Mouse (Mus musculus) hindbrain, embryonic 15.5 days (tissue): ENCODE data around the gene Gm11146. TPM values are rescaled to one million over a fixed set of nuclear protein-coding genes. Genes with fewer than 3 reads are reported as not detected.
A peak's percentile ranks its signal among the peaks of the same experiment; 100 is the strongest.

ENCODE experiments used
- ATAC-seq: fragments of 200-750 bp; cut with Nextera tagmentation; 2 replicates; pipeline ENCODE4 v1.8.0; 2017; ENCODE audit warnings: low read depth, moderate number of reproducible peaks, moderate TSS enrichment; ENCODE audit not compliant: low FRiP score
- H3K27ac ChIP-seq: fragments of 300-500 bp; sonication (generic); replicated peaks from 2 replicates; pipeline ENCODE4 v1.5.1; 2015; ENCODE audit warnings: mild to moderate bottlenecking, inconsistent platforms
- H3K27me3 ChIP-seq: fragments of 300-500 bp; sonication (generic); 2 replicates; pipeline ENCODE4 v1.6.1; 2015; ENCODE audit warnings: control low read depth, inconsistent platforms
- H3K36me3 ChIP-seq: fragments of 300-500 bp; sonication (generic); 2 replicates; pipeline ENCODE4 v1.6.1; 2015; ENCODE audit warnings: control low read depth, inconsistent platforms
- H3K4me1 ChIP-seq: fragments of 300-500 bp; sonication (generic); replicated peaks from 2 replicates; pipeline ENCODE4 v1.6.1; 2015; ENCODE audit warnings: control low read depth, inconsistent platforms
- H3K4me2 ChIP-seq: fragments of 300-500 bp; sonication (generic); 2 replicates; pipeline ENCODE4 v1.6.1; 2015; ENCODE audit warnings: moderate library complexity, mild to moderate bottlenecking, inconsistent platforms
- H3K4me3 ChIP-seq: fragments of 300-500 bp; sonication (generic); 2 replicates; pipeline ENCODE4 v1.5.1; 2015; ENCODE audit warnings: mild to moderate bottlenecking, inconsistent platforms
- H3K9ac ChIP-seq: fragments of 300-500 bp; sonication (generic); 2 replicates; pipeline ENCODE4 v1.6.1; 2015; ENCODE audit warnings: inconsistent platforms
- H3K9me3 ChIP-seq: fragments of 300-500 bp; sonication (generic); 2 replicates; pipeline ENCODE4 v1.6.1; 2016; ENCODE audit warnings: control low read depth, inconsistent platforms
- WGBS: fragments of 180-500 bp; shearing (Covaris S2); methylation state at CpG from one replicate; pipeline ENCODE4 v1.1.7; 2015; 5-methylcytosine and 5-hydroxymethylcytosine counted together
- polyA plus RNA-seq: library from polyadenylated mRNA; unstranded; fragments of >200 nt; fragmentation: Nextera tagmentation; extraction: Ambion mirVana; gene quantifications from 2 replicates; pipeline ENCODE4 v1.2.1, GENCODE M21; 2015

The Gm11146 gene
- polyA plus RNA-seq, result not detected in 2 replicates

- ATAC-seq, result no peak
- peaks cover 7% of the 10 kb centered on the region for H3K4me1 ChIP-seq
- WGBS, result 76% methylated on average over 1 of the region's 1 CpGs
- no peaks in the 10 kb centered on the region for H3K9me3 ChIP-seq
- no peaks in the 10 kb centered on the region for H3K27me3 ChIP-seq
- H3K36me3 ChIP-seq, result peaks cover 5% of the 10 kb centered on the region; the same call in 1 of the 2 replicates
- no peak within 1 kb of the TSS for H3K27ac ChIP-seq
- no peak within 1 kb of the TSS for H3K4me2 ChIP-seq
- no peak within 1 kb of the TSS for H3K4me3 ChIP-seq
- H3K9ac ChIP-seq, result no peak within 1 kb of the TSS
These were observed at the start of gene Gm11146 for GRCm38 (mm10) chr16:77601994-77602393. Gm11146 (minus strand) TSS chr16:77602094.

GRCm38 (mm10) chr16:77650596-77650995, 48.7 kb upstream of the Gm11146 start:
- no peaks in the 10 kb centered on the region for H3K9me3 ChIP-seq
- 53% methylated on average over 1 of the region's 1 CpGs for WGBS
- peaks cover 14% of the 10 kb centered on the region for H3K4me1 ChIP-seq
- no peak overlapping the region for H3K9ac ChIP-seq
- H3K27ac ChIP-seq, result peak overlapping the region; percentile 63
- H3K4me3 ChIP-seq, result no peak overlapping the region
- no peaks in the 10 kb centered on the region for H3K27me3 ChIP-seq
- no peak overlapping the region for H3K4me2 ChIP-seq
- no peak for ATAC-seq
- H3K36me3 ChIP-seq, result no peaks in the 10 kb centered on the region

DNA sequence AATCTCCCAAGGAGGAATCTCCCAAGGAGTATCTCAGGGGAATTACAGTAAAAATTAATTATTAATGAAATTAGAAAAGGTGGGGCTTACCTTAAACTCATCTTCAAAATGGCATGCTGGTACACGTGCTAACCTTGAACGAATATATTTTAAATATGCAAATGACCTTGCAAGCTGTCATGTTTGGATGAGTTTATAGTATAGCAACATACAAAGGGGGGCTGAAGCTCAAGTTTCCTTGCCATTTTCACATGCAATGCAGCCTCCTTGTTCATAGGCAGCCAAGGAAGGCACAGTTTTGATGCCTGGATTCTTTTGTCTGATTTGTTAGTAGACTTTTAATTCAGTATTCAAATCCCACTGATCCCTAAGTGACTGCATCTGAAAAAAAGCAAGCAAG, 47.1 kb upstream of the Gm11146 start:
- ATAC-seq, result no peak
- Histone ChIP-seq H3K36me3 (no peaks in the 10 kb centered on the region), H3K4me2 (peak overlapping the region; percentile 35), H3K27me3 (no peaks in the 10 kb centered on the region), H3K9me3 (no peaks in the 10 kb centered on the region), H3K27ac (peak overlapping the region; percentile 83), H3K4me1 (peaks cover 14% of the 10 kb centered on the region), H3K9ac (0 out of 2 replicates have a peak overlapping the region, but pooled peaks have one; percentile 22), H3K4me3 (no peak overlapping the region)
- 9% methylated on average over 2 of the region's 2 CpGs for WGBS

DNA sequence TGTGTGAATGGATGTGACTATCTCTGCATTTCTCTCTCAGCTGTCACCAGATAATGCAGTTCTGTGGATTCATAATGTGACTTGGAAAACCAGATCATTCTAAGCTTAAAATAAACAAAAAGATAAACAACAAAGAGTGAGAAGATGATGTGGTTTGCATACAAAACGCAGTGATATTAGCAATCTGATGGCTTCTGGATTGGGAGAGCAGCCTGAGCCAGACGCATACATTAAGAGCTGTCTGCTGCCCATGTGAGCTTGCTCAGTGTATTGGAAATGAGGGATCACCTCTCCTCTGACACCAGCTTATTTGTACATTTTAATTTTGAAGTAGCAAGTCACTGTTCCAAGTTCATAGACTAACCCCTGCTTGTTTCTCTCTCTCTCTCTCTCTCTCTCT, 46.3 kb upstream of the Gm11146 start:
- WGBS, result 8% methylated on average over 2 of the region's 2 CpGs
- Histone ChIP-seq H3K27me3 (no peaks in the 10 kb centered on the region), H3K9ac (peak overlapping the region; percentile 16; the same call in 1 of the 2 replicates), H3K27ac (peak overlapping the region; percentile 83), H3K4me2 (peak overlapping the region; percentile 50), H3K4me1 (peaks cover 23% of the 10 kb centered on the region), H3K9me3 (no peaks in the 10 kb centered on the region), H3K36me3 (no peaks in the 10 kb centered on the region), H3K4me3 (0 out of 2 replicates have a peak overlapping the region, but pooled peaks have one; percentile 2)
- no peak for ATAC-seq

- H3K4me2 ChIP-seq, result peak overlapping the region; percentile 56
- peak overlapping the region; percentile 49 for H3K9ac ChIP-seq
- H3K4me1 ChIP-seq, result peaks cover 30% of the 10 kb centered on the region
- no peaks in the 10 kb centered on the region for H3K27me3 ChIP-seq
- peak overlapping the region; percentile 87 for H3K27ac ChIP-seq
- WGBS, result 26% methylated on average over 7 of the region's 7 CpGs
- no peak for ATAC-seq
- H3K9me3 ChIP-seq, result no peaks in the 10 kb centered on the region
- peak overlapping the region; percentile 35 for H3K4me3 ChIP-seq
- H3K36me3 ChIP-seq, result no peaks in the 10 kb centered on the region
These were observed 44.3 kb upstream of the Gm11146 start for GRCm38 (mm10) chr16:77646146-77646545.

GRCm38 (mm10) chr16:77644976-77645375, 43.1 kb upstream of the Gm11146 start:
- H3K27ac ChIP-seq, result peak overlapping the region; percentile 85
- H3K4me3 ChIP-seq, result peak overlapping the region; percentile 47
- H3K9me3 ChIP-seq, result no peaks in the 10 kb centered on the region
- peak overlapping the region; percentile 78 for H3K4me2 ChIP-seq
- ATAC-seq, result no peak
- H3K36me3 ChIP-seq, result no peaks in the 10 kb centered on the region
- H3K4me1 ChIP-seq, result peaks cover 26% of the 10 kb centered on the region
- no peaks in the 10 kb centered on the region for H3K27me3 ChIP-seq
- WGBS, result 21% methylated on average over 1 of the region's 1 CpGs
- H3K9ac ChIP-seq, result peak overlapping the region; percentile 47

DNA sequence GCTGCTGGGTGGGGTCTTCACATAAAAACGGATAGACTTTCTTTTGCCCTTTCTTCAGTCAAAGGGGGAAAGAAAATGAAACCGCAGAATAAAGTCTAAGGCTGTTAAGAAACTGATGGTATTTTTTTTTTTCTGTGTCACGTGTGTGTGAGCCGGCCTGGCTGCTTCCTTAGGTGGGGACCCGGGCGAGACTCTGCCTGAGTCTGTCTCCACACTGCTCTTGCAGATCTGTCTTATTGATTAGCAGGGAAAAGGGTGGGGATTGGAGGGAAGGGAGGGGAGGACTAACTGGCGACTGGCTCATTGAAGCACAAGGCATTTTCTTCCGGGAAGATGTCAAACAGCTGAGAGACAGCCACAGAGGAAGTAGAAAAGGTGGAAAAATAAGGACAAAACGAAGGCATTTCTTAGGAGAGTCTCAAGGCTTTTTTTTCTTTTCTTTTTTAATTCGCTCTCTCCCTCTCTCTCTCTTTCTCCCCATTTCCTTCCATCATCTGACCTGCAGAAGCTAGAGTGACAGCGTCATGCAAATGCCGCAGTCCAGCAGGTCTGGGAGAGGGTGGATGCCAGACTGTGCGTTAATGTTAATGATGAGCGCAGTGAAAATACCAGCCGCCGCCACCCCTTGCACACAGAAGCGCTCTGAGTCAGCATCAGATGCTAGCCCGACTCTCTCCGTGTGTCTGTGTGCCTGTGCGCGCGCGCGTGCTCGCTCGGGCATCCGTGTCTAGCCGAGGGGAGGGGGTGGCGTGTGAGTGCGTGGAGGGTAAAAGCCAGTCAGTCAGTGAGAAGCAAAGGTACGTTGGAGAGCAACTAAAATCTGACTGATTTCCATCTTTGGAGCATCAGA, 42.2 kb upstream of the Gm11146 start:
- peak overlapping the region; percentile 78 for H3K4me2 ChIP-seq
- H3K9ac ChIP-seq, result peak overlapping the region; percentile 69
- peak overlapping the region; percentile 98 for H3K27ac ChIP-seq
- H3K4me1 ChIP-seq, result peaks cover 25% of the 10 kb centered on the region
- H3K36me3 ChIP-seq, result no peaks in the 10 kb centered on the region
- WGBS, result 1% methylated on average over 31 of the region's 31 CpGs
- peak; percentile 93 for ATAC-seq
- H3K9me3 ChIP-seq, result no peaks in the 10 kb centered on the region
- no peaks in the 10 kb centered on the region for H3K27me3 ChIP-seq
- peak overlapping the region; percentile 47 for H3K4me3 ChIP-seq

- Histone ChIP-seq H3K4me1 (peaks cover 20% of the 10 kb centered on the region), H3K9ac (peak overlapping the region; percentile 69), H3K4me3 (peak overlapping the region; percentile 47), H3K4me2 (peak overlapping the region; percentile 78), H3K9me3 (no peaks in the 10 kb centered on the region), H3K27me3 (no peaks in the 10 kb centered on the region), H3K27ac (peak overlapping the region; percentile 98), H3K36me3 (no peaks in the 10 kb centered on the region)
- ATAC-seq, result peak; percentile 7; the same call in 1 of the 2 replicates
- WGBS, result 52% methylated on average over 14 of the region's 14 CpGs
These were observed 41.4 kb upstream of the Gm11146 start for GRCm38 (mm10) chr16:77643036-77643870.

DNA sequence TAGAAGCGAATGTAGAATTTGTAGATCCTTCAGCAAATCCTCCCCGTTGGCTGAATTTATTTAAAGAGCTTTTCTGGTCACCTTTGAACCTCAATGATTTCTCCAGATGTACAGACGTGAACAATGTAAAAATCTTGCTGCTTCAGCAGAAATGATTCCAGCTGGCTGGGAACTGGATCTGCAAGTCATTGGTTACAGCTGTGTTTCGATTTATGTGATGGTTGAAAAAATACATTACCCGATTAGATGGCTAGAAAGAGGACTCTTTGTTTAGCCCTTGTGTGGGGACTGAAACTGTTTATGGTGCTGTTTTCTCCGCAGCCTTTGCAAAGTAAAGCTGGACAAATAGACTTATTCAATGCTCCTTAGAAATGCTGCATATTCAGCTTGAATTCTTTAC, 34.6 kb upstream of the Gm11146 start:
- Histone ChIP-seq H3K27ac (peak overlapping the region; percentile 71), H3K27me3 (no peaks in the 10 kb centered on the region), H3K4me3 (no peak overlapping the region), H3K4me1 (peaks cover 12% of the 10 kb centered on the region; the same call in 1 of the 2 replicates), H3K4me2 (no peak overlapping the region), H3K9me3 (no peaks in the 10 kb centered on the region), H3K36me3 (no peaks in the 10 kb centered on the region), H3K9ac (0 out of 2 replicates have a peak overlapping the region, but pooled peaks have one; percentile 22)
- 0 out of 2 replicates have a peak, but pooled peaks have one; percentile 35 for ATAC-seq
- WGBS, result 27% methylated on average over 6 of the region's 6 CpGs

GRCm38 (mm10) chr16:77632315-77632881, 30.5 kb upstream of the Gm11146 start:
- WGBS, result 77% methylated on average over 6 of the region's 6 CpGs
- no peak overlapping the region for H3K4me2 ChIP-seq
- no peak overlapping the region for H3K27ac ChIP-seq
- no peaks in the 10 kb centered on the region for H3K36me3 ChIP-seq
- no peaks in the 10 kb centered on the region for H3K27me3 ChIP-seq
- ATAC-seq, result no peak
- H3K4me1 ChIP-seq, result peaks cover 12% of the 10 kb centered on the region; the same call in 1 of the 2 replicates
- no peak overlapping the region for H3K9ac ChIP-seq
- no peak overlapping the region for H3K4me3 ChIP-seq
- H3K9me3 ChIP-seq, result no peaks in the 10 kb centered on the region

GRCm38 (mm10) chr16:77622681-77623080, 20.8 kb upstream of the Gm11146 start:
- H3K4me1 ChIP-seq, result peaks cover 4% of the 10 kb centered on the region; the same call in 1 of the 2 replicates
- 49% methylated on average over 5 of the region's 5 CpGs for WGBS
- H3K36me3 ChIP-seq, result no peaks in the 10 kb centered on the region
- no peaks in the 10 kb centered on the region for H3K27me3 ChIP-seq
- H3K4me3 ChIP-seq, result no peak overlapping the region
- no peak overlapping the region for H3K4me2 ChIP-seq
- H3K9me3 ChIP-seq, result no peaks in the 10 kb centered on the region
- no peak for ATAC-seq
- no peak overlapping the region for H3K9ac ChIP-seq
- peak overlapping the region; percentile 45; the same call in 1 of the 2 replicates for H3K27ac ChIP-seq
